Mouse (Mus musculus): ENCODE results near the gene Fbxl2.

The Fbxl2 gene

GRCm38 (mm10) chr9:113922677-113923076 lies 123.3 kb downstream of the Fbxl2 start:
- DNase-seq (ENCODE audit: low read depth, low spot score): no peak

- no peak for DNase-seq (ENCODE audit: low read depth, low spot score)
These were observed 130.2 kb downstream of the Fbxl2 start for GRCm38 (mm10) chr9:113915789-113916188.

Data from ES-CJ7 (cell line).